Mouse (Mus musculus) retina, postnatal 7 days (tissue): ENCODE results near the gene Phactr4.

Experiments
- DNase-seq: peaks from one replicate; pipeline ENCODE4 v3.0.0-alpha.2; 2012; ENCODE audit warnings: low read depth, low spot score

Gene Phactr4

GRCm38 (mm10) chr4:132338943-132339342 lies 83.3 kb downstream of the Phactr4 start:
- no peak for DNase-seq

GRCm38 (mm10) chr4:132332880-132333279 lies 89.4 kb downstream of the Phactr4 start:
- DNase-seq: no peak

DNA sequence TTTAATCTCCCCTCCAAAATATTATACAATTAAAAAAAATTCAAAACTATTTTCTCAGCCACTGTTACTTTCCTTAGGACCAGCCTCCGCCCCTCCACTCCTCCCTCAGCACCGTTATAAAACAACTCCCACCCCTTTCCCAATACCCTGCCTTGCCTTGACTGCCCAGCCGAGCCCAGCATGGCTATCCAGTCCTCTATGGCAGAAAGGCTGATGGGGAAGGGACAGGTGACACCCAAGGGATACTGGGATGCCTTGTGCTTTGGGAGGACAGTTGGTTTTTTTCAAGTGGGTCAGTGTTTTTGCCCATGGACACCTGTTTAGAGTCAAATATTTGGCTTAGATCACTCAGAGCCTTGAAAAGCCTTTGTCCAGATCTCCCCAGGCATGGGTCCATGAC lies 90.3 kb downstream of the Phactr4 start:
- DNase-seq: no peak

- DNase-seq: no peak
Observed at GRCm38 (mm10) chr4:132329835-132330354, 92.4 kb downstream of the Phactr4 start.

DNA sequence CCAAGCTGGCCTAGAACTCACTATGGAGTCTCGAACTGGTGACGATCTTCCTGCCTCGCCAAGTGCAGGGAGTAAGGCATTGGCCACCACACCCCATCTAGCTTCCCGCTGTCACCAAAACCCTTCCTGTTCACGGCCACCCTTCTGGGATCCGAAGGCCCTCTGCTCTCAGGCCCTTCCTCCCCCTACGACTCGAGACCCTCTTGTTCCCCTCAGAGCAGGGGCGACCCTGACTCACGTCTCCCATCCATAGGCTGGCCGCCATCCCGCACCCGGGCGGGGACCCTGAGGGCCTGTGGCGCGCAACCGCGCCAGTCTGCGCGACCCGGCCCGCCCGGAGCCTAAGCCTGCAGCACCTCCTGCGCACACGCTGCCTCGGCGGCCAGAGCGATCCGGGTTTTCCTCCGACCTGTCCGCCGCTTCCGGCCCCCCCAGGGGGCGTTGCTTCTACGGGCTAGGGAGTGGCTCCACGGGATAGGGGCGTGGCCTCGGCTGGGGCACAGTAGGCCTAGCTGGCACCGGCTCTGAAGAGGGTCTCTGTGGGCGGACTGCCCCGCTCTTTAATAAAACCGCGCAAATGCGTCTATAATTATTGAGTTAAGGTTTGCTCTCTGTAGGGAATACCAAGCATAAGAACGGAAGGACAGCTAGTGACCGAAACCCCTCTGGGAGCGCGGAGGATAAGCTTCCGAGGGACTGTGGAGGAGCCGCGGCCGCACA lies 93.0 kb downstream of the Phactr4 start, which contains the start of gene Trnau1ap:
Gene Trnau1ap, minus strand, starts transcription at position 424 of the 720 bp plus-strand sequence.
- DNase-seq: peak; percentile 83

DNA sequence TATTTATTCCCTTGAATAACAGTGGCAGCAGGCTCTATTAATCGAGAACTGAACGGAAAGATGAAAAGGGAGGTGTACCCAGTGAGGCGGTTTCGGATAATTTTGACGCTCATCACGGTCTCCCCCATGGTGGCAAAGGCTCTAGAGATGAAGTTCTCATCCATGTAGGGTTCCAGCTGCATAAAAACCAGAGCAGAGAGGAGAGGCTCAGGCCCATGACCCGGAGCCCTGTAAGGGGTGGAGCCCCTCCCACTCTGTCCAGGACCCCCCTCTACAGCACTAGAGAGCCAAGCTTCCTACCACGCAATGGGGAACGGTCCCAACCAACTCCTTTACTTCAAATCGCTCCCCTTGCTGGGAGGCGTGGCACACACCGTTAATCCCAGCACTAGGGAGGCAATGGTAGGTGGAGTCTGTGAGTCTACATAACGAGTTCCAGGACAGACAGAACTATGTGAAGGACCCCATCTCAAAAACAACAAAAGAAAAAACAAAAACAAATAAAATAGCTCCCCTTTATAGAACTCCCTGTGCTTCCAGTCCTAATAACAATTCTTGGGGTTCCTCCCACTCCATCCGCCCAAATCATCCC lies 93.8 kb downstream of the Phactr4 start:
- no peak for DNase-seq

DNA sequence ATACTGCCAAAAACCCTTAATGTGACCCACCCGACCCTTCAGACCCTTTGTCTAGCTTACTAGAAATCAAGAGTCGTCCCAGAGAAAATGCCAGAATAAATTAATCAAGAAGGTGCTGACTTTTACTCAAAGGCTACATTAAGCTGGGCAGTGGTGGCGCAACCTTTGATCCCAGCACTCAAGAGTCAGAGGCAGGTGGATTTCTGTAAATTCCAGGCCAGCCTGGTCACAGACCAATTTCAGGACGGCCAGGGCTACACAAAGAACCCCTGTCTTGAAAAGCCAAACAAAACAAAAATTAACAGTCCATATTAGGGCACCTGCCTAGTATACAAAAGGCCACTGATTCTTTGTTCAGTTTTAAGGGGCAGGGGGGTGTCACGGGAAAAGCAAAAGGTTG lies 95.8 kb downstream of the Phactr4 start:
- DNase-seq: no peak

DNA sequence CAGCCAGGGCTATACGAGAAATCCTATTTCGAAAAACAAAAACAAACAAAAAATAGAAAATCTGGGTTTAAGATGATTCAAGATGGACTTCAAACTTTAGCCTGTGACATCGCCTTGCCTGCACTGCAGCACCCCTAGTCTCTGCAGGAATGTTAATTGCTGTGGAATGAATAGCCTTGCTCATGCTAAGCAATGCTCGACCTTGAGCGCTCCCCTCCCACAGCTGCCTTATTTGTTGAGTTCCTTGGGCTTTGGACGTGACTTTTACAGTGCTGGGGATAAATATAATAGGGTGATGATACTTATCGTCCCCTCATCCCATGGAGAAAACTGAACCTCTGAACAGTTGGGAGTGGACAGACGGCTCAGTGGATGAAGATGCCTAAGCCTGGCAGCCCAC lies 106.6 kb downstream of the Phactr4 start:
- DNase-seq: no peak

DNA sequence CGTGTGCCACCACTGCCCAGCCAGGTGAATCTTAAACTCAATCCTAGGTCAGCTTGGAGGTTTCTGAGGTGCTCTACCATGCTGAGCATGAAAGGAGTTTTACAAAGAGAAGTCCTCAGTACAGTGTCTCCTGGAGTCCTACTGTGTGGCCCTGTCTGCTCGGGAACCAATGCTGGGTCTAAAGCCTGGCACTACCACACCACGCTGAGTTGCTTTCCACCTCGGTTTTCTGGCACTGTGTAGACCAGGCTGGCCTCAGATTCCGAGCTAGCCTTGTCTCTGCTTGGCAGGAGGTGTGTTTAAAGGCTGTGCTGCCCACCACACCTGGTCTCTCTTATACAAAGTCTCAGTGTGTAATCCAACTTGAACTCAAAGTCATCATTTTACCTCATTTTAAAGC lies 109.7 kb downstream of the Phactr4 start:
- no peak for DNase-seq

DNA sequence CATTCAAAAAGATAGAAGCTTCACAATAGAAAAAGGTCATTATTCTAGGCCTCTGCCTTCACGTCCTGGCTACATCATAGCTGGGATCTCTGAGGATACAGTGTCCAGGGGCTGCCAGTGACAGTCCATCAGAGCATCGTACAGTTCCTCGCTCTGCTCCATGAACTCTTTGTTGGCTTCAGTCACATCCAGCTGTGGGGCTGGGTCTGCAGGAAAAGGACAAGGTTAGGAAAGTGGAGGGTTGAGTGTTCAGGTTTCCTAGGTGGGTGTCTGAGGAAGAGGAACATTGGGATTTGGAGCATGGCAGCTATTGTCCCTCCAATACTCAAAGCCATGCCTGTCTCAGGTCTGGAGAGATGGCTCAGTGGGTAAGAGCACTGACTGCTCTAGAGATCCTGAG lies 110.5 kb downstream of the Phactr4 start:
- DNase-seq: no peak

DNA sequence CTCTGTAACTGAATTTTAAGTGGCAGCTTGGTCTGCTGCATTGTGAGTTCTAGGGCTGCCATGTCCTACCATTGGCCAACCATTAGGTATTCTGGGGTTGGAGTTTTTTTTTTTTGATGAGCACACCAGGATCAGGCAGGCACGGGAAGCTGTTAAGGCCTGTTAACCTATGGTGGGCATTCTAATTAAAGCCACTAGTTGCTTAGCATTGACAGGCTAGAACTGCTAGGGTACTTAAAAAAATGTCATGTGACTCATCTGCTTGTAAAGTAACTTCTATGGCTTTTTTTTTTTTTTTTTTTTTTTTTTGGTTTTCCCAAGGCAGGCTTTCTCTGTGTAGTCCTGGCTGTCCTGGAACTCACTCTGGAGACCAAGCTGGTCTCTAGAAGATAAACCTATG lies 111.1 kb downstream of the Phactr4 start:
- no peak for DNase-seq

DNA sequence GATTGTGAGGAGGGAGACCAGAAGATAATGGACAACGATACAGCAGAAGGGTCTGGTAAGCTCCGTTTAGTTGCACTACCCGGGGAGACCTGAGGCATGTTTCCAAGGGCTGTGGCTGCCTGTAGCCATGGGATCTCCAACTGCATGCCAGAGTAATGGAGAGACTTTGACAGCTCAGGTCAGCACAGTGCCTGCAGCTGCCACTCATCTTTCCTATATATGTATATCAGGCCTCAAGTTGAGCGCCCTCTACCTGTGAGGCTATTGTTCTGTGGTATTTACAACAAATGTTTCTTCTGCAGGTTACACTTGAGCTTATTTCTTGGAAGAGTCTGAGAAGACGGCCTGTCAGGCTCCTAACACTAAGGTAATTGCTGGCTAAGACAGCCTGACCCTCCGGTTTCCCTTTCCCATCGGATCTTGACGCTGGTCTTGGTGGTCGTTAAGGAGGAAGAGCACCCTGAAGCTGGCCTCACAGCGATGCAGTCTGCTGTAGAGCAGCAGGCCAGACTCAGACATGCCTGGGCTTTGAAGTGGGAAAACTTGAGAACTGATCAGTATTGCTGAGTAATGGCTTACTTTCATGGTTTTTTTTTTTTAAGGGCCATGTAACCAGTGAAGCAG lies 112.3 kb downstream of the Phactr4 start:
- DNase-seq: no peak

DNA sequence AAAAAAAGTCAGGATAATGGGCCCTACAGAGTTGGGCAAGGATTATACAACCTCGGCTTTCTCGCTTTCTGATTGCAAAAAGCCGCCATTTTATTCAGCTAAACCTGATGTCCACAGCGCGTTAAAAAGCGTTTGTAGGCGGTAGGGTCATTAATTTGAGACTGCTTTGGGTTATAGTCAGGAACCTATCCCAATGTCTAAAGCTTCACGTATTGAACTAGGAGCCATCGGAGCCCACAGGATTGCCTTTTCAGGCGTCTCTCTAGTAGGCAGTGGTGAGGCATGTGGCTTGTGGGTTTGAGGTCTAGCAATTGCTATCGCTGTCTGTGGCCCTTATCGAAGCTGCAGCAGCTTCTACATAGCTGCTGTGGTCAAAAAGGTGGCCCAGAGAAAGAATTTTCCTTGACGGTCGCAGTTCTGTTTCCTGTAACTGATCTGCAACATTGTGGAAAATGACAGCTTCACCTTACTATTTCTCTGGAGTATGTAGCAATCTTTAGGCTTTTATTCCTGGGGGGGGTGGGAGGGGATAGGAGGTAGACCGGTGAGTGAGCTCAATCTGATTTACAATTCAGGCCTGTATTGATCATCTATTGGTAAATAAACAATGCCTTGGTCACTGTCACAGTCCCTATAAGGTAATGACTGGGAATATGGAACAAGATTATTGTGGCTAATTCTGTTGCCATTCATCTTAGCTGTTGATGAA lies 113.0 kb downstream of the Phactr4 start:
- DNase-seq: no peak

DNA sequence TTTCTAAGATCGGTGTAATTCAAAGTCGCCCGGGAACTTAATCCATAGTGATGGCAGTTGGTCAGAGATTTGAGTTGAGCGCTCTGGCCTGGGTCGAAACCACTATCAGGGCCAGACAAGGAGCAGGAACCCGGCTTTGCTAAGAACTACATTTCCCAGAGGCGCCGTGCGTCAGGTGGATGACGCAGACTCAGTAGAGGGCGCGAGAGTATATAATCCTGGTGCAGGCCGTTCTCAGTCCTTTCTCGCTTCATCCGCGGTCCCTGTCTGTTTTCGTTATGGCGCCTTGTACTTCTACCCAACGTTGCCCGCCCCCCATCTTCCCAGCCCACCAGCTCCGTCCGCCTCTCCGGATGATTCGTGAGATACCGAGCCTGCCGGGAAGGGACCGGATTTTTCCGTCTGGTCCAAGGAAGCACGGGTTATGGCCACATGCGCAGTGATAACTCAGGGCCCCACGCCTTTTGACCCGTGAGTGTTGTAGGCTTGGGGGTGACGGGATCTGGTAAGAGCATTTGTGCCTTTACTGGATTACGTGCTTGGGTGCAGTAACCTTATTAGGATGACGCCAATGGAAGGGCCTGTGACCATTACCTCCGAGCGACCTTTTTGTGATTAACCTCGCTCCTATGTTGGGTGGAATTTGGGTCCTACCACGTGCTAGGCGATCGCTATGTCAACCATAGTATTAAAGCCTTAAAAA lies 113.7 kb downstream of the Phactr4 start:
- peak; percentile 84 for DNase-seq

DNA sequence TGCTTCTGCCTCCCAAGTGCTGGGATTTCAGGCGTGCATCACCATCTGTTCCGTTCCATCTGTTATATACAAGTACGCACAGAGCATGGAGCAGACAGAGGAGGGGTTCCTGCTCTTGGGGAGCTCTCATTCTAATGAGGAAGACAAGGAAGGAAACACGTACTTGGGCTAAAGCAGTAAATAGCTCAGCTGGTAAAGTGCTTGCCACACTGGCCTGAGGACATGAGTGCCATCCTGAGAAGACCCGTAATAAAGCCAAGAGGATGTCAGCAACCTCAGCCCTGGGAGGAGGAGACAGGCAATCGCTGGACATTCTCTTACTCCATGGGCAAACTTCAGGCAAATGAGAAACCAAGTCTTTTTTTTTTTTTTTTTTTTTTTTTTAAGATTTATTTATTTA lies 116.3 kb downstream of the Phactr4 start:
- DNase-seq: no peak
